Mouse (Mus musculus): ENCODE results near the gene Gpr158.
"Not testable (repeated sequence)": the region's sequence is repeated elsewhere in the genome, so short reads cannot be mapped to it uniquely, and the experiment has no call there.

Gene Gpr158

GRCm38 (mm10) chr2:21367345-21368111 lies at the start of gene Gpr158:
Gene Gpr158 (plus strand): TSS chr2:21367542.
- peak; percentile 77 to 89 for DNase-seq (ENCODE audit: inconsistent age in 2 of 2, low spot score in 1 of 2)

DNA sequence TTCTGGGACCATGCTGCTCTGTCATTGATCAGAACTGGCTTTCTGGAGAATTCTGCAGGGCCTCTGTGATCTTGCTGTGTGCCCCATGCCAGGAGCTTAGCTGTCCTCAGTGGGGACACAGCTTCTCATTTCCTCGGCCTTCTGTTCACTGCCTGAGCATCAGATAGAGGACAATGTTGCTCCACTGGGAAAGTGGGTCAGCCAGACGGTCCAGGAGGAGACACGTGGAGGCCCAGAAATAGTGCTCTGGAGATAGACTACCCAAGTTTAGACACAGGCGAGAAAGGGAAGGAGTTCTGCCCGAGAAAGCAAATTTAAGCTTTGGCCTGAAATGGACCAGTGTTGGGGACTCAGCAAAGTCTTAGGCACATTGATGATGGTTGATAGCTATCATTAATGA lies 23.5 kb upstream of the Gpr158 start:
- no peak for DNase-seq (ENCODE audit: inconsistent age in 2 of 2, low spot score in 1 of 2)

GRCm38 (mm10) chr2:21368351-21369170 lies 1.2 kb downstream of the Gpr158 start:
- peak; percentile 5 to 31 for DNase-seq (ENCODE audit: inconsistent age in 2 of 2, low spot score in 1 of 2)

- DNase-seq (ENCODE audit: inconsistent age in 2 of 2, low spot score in 1 of 2), result no peak
These were observed 1.8 kb downstream of the Gpr158 start for GRCm38 (mm10) chr2:21369171-21369485.

- DNase-seq (ENCODE audit: inconsistent age in 2 of 2, low spot score in 1 of 2), result no peak
These were observed 2.2 kb downstream of the Gpr158 start for GRCm38 (mm10) chr2:21369556-21369955.

DNA sequence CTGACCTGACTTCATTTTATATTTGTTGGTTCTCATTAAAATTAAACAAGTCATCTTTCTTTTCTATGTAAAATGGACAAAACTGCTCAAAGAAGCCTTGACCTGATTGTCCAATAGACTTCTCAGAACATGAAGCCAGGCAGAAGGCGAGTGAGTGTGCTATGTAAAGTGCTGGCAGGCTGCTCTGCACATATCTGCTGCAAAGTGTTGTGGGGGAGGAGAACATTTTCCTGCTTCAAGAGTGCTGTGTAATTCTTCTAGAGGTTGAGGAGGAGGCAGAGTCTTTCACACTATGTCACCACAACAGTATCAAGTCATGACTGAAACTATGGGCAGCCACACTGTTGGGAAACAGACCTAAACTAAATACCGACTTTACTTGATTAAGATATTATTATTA lies 12.2 kb downstream of the Gpr158 start:
- DNase-seq (ENCODE audit: inconsistent age in 2 of 2, low spot score in 1 of 2), result no peak

GRCm38 (mm10) chr2:21392727-21393126 lies 25.4 kb downstream of the Gpr158 start:
- DNase-seq (ENCODE audit: inconsistent age in 2 of 2, low spot score in 1 of 2), result no peak

- no peak for DNase-seq (ENCODE audit: inconsistent age in 2 of 2, low spot score in 1 of 2)
These were observed 30.0 kb downstream of the Gpr158 start for GRCm38 (mm10) chr2:21397347-21397746.

DNA sequence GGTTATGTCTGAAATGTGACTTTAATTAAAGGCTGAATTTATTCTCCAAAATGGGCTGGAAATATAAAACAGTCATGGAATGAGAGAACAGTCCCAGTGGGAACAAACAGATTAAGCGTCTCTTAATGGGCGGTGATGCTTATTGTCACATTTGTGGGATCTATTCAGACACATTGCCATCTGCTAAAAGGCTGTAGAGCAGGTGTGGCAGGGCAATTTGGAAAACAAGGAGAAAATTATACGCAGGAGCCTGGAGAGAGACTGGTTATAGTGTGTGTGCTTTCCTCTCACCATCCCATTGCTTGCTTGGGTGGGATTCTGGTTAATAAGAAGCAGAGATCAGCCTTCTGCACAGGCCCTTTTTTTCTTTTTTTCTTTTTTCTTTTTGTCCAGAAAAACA lies 32.3 kb downstream of the Gpr158 start:
- no peak for DNase-seq (ENCODE audit: inconsistent age in 2 of 2, low spot score in 1 of 2)

DNA sequence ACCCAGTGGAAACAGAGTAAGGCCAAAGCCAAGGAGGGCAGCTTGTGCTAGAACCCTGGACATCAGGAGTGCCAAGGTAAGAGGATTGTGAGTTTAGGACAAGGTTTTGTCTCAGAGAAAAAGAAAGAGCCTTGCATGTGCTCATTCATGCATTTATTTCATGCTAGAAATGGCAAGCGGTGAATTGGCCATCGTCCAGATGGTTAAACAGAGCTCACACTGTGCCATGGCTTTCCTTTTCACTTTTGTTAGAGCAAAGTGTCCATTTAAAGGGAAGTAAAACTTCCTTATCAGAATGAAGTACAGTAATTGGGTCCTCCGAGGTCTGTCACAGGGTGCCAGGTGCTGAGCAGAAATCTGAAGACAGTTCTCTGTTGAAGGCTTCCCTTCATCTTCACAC lies 38.3 kb downstream of the Gpr158 start:
- no peak for DNase-seq (ENCODE audit: inconsistent age in 2 of 2, low spot score in 1 of 2)

GRCm38 (mm10) chr2:21407443-21407985 lies 40.2 kb downstream of the Gpr158 start:
- no peak for DNase-seq (ENCODE audit: inconsistent age in 2 of 2, low spot score in 1 of 2)

GRCm38 (mm10) chr2:21408821-21409220 lies 41.5 kb downstream of the Gpr158 start:
- DNase-seq (ENCODE audit: inconsistent age in 2 of 2, low spot score in 1 of 2), result no peak

GRCm38 (mm10) chr2:21430288-21430687 lies 62.9 kb downstream of the Gpr158 start:
- no peak for DNase-seq (ENCODE audit: inconsistent age in 2 of 2, low spot score in 1 of 2)

DNA sequence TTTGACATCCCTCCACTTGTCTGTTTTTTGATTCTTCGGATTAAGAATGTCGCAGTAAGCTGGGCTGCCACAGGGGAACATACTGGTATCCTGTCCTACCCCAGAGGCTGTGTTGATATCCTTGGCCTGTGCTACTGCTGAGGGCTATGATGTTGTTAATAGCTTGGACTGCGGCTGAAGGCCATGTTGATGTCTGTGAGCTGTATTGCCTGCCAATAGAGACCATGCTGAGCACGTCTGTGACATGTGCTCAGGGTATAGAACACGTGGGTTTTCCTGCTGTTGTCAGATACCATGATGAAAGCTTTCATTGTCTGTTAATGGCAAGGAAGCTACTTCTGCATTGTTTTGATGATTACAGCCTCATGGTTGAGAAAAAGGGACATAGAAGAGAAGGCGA lies 63.8 kb downstream of the Gpr158 start:
- no peak for DNase-seq (ENCODE audit: inconsistent age in 2 of 2, low spot score in 1 of 2)

DNA sequence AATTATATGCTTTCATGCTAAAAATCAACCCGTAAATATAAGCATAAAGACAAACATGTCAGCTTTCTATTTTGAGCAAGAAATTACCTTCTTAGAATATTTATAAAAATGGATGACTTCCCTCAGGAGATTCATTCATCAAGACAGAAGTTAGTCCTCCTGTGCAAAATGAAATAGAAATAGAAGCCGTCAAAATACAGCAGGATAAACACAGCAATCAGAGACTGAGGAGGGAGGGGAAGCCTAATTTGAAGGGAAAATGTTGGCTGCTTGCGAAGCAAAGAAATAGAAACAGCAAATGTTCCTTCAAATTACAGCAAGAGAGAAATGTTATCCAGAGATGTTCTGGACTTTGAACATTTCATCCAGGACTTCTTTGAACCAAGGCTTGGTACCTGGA lies 72.3 kb downstream of the Gpr158 start:
- no peak for DNase-seq (ENCODE audit: inconsistent age in 2 of 2, low spot score in 1 of 2)

DNA sequence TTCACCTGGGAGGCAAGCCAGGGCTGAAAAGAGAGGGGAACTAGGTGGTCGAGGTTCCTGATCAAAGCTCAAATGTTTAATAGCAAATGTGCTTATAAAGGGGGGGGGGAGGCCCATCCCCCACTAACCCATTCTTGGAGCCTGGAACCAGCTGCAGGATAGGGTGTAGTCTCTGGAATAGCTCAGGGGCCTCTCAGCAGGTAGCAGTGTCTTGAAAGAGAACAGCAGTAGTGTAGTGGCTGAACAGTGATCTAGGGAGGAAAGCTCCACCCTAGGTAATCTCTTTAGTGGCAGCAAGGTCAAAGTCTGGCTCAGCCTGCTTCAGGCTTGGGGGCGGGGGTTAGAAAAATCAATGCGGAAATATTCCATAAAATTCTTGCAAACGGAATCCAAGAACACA lies 93.3 kb downstream of the Gpr158 start:
- not testable (repeated sequence) for DNase-seq (ENCODE audit: inconsistent age in 2 of 2, low spot score in 1 of 2)

DNA sequence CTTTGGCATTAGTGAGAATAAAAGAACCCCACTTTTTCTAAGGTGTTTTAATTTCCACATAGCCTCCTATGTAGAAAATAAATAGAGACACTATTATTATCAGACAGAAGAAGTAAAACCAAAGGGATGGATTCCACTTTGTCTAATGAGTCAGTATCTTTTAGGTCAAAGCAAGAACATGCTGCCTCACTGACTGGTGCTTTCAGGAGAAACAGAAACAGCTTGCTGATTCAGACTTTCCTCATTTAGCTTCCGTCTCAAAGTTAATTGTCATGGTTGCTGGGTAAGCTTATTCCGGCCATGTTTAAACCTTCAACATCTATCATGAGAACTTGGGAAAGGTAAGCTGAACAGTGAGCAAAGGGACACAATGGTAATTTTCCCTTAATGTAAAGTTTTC lies 107.6 kb downstream of the Gpr158 start:
- no peak for DNase-seq (ENCODE audit: inconsistent age in 2 of 2, low spot score in 1 of 2)

DNA sequence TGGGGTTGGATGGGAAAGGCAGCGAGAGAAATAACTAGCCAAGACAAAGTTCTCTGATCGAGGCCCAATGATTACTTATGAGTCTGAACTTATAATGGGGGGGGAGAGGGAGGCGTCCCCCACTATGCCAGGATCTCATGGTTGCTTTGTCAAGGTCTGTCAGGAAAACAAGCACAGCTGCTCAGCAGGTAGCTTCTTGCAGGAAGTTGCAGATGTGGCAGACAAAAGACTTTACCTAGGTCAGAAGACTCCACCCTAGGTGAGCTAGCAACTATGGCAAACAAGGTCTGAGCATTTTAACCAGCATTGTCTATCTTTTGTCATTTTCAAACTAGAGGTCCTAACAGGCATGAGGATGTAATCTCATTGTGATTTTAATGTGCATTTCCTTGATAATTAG lies 129.5 kb downstream of the Gpr158 start:
- DNase-seq (ENCODE audit: inconsistent age in 2 of 2, low spot score in 1 of 2), result no peak

- DNase-seq (ENCODE audit: inconsistent age in 2 of 2, low spot score in 1 of 2), result no peak
These were observed 130.6 kb downstream of the Gpr158 start for GRCm38 (mm10) chr2:21497965-21498364.

DNA sequence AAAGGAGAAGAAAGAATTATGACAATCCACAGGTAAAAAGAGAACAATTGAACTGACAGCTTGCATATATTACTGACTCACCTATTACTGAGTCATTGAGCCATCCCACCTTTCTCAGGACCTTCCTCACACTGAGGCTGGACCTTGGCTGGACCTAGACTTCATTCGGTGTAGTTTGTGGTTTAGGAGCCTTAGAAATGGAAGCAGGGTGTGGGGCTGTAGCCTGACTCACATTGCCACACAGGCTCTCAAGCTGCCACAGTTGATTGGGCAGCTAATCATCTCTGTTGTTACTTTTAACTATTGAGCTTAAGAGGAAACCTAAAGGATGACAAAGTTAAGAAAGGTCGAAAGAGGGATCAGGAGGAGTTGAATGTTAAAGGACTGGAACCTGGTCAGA lies 132.1 kb downstream of the Gpr158 start:
- no peak for DNase-seq (ENCODE audit: inconsistent age in 2 of 2, low spot score in 1 of 2)

DNA sequence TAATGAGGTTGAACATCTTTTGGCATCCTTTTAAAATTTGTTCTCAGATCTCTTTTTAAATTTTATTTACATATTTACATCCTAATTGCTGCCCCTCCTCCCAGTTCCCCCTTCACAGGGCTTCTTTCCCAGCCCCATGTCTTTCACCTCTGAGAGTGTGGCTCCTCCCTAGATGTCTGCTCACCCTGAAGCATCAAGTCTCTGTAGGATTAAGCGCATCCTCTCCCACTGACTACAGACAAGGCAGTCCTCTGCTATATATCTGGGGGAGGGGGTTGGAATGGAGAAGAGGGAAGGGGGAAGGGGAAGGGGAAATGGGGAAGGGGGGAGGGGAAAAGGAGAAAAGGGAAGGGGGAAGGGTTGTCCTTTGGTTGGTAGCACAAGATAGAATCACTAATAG lies 140.1 kb downstream of the Gpr158 start:
- DNase-seq (ENCODE audit: inconsistent age in 2 of 2, low spot score in 1 of 2), result no peak

GRCm38 (mm10) chr2:21530750-21531149 lies 163.4 kb downstream of the Gpr158 start:
- DNase-seq (ENCODE audit: inconsistent age in 2 of 2, low spot score in 1 of 2), result no peak
